Mouse (Mus musculus) megakaryocyte, embryonic 14.5 days (primary cell): ENCODE measurements around the gene Iqch.

Source experiments
- FLI1 ChIP-seq: IDR thresholded peaks from 2 replicates; pipeline ENCODE4 v1.6.1; 2012; ENCODE audit warnings: low read length, inconsistent platforms, mixed read lengths
- GATA1 ChIP-seq: IDR thresholded peaks from 3 replicates; pipeline ENCODE4 v1.6.1; 2012; ENCODE audit warnings: mixed read lengths, low read length, inconsistent platforms, borderline replicate concordance

DNA sequence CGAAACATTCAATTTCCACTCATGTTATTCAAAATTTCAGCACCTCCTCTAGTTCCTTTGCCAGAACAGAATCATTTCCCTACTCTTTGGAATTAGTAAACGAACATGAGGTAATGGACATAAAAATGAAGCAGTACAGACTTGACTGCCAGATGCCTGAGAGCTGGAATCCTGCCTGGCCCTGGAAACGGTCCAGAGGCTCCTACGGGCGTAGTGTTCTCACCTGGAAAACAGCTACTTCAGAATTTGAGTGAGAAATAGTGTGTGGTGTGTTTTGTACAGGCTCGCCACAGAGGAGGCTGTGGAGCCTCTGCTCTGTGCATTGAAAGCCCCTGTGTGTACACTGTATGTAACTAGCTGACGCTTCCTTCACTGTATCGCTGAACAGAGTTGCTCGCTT is 5.6 kb downstream of the Iqch start:
- TF ChIP-seq GATA1 (no peak), FLI1 (no peak)
